Comparison of ENCODE assay signal across 9 mouse cellular contexts in genomic region chr12:103494486-103494885, GRCm38 (mm10). TPM values are rescaled to one million over a fixed set of nuclear protein-coding genes. Genes with fewer than 3 reads are reported as not detected.
DNase-seq lines count a peak whose midpoint lies in the region; ATAC-seq and TF ChIP-seq lines count a peak whose summit lies in the region.
"Had no signal": no experiment of that assay in that cellular context is flagged by ENCODE, and none has a peak within 500 bp of the region (broad histone marks: within the 10 kb centered on the region; RNA-seq: fewer than 3 reads in every experiment).

No protein-coding gene starts in this region.

- no peak overlapping the region for H3K4me2 ChIP-seq in kidney, postnatal 0 days (ENCODE audit: low read length)

- H3K9me3 ChIP-seq in kidney, postnatal 0 days (replicated peaks; ENCODE audit: low read length): no peaks in the 10 kb centered on the region

- H3K4me1 ChIP-seq in heart, adult 2 months (ENCODE audit: control insufficient read depth, insufficient read depth, low read length): peaks cover 4% of the 10 kb centered on the region
- no peaks in the 10 kb centered on the region for H3K4me1 ChIP-seq in kidney, postnatal 0 days (replicated peaks; ENCODE audit: insufficient read depth, low read length)

- H3K79me2 ChIP-seq in heart, adult 2 months (replicated peaks; ENCODE audit: control insufficient read depth, insufficient read depth, low read length): no peaks in the 10 kb centered on the region

- intact Hi-C loops in heart, adult 2 months (cut with DNase I): loop anchor here (5.0 kb wide), 2 partner anchors 38 to 352 kb away; partner anchors contain the start of gene Ppp4r4

- ATAC-seq in kidney, postnatal 0 days (replicated peaks; ENCODE audit: low FRiP score, low read depth): no peak
- peak; percentile 49; the same call in 1 of the 2 replicates for ATAC-seq in monocyte, adult 5-6 weeks (replicated peaks; ENCODE audit: insufficient number of reproducible peaks, low FRiP score, low TSS enrichment, poor library complexity, severe bottlenecking)

- peak; percentile 87 for TF ChIP-seq CTCF in heart, adult 2 months (IDR thresholded peaks at IDR 0.05)
- TF ChIP-seq CTCF in kidney, postnatal 0 days (IDR thresholded peaks at IDR 0.05; ENCODE audit: low read depth): peak; percentile 76

- TF ChIP-seq EP300 in heart, adult 2 months (IDR thresholded peaks at IDR 0.05; ENCODE audit: insufficient read depth, low read depth, low read length): no peak

- DNase-seq in heart, adult 2 months: peak; percentile 40 to 64
- DNase-seq in heart, adult 9 months (ENCODE audit: low spot score in 2 of 2): no peak
- peak; percentile 61 for DNase-seq in urinary bladder, postnatal 14 days (ENCODE audit: low spot score)
- DNase-seq in urinary bladder, postnatal 10 days (ENCODE audit: low spot score): no peak
- DNase-seq in cerebellum, postnatal 10 days: peak; percentile 59 to 67
- DNase-seq in kidney, postnatal 0 days (ENCODE audit: low spot score): peak; percentile 49
- peak; percentile 83 for DNase-seq in thymus, postnatal 4 days

- no peak for TF ChIP-seq POLR2A in heart, adult 2 months (IDR thresholded peaks at IDR 0.05; ENCODE audit: insufficient read depth, low read depth, low read length)

- no peak overlapping the region for H3K27ac ChIP-seq in heart, adult 2 months
- H3K27ac ChIP-seq in kidney, postnatal 0 days: no peak overlapping the region

- no peaks in the 10 kb centered on the region for H3K36me3 ChIP-seq in heart, adult 2 months (ENCODE audit: control insufficient read depth, insufficient read depth, low read length)
- H3K36me3 ChIP-seq in kidney, postnatal 0 days (ENCODE audit: insufficient read depth, low read length): no peaks in the 10 kb centered on the region

- H3K27me3 ChIP-seq in heart, adult 2 months (ENCODE audit: control insufficient read depth, insufficient read depth, low read length): no peaks in the 10 kb centered on the region
- H3K27me3 ChIP-seq in kidney, postnatal 0 days (ENCODE audit: insufficient read depth, low read length): no peaks in the 10 kb centered on the region

- 23% methylated on average over 6 of the region's 6 CpGs for WGBS in heart, adult 2 months
- WGBS in kidney, postnatal 0 days: 20% methylated on average over 6 of the region's 6 CpGs

- H3K9ac ChIP-seq in heart, adult 2 months (ENCODE audit: low read depth, low read length): no peak overlapping the region
- H3K9ac ChIP-seq in kidney, postnatal 0 days (ENCODE audit: low read depth, low read length): no peak overlapping the region

- H3K4me3 ChIP-seq in heart, adult 2 months: no peak overlapping the region
- H3K4me3 ChIP-seq in kidney, postnatal 0 days (replicated peaks; ENCODE audit: low read depth, low read length): no peak overlapping the region

RNA-seq across cellular contexts. Expression of gene Ifi27l2b, which starts 37.5 kb away (rescaled TPM):
- total RNA-seq in heart, adult 2 months (2021): not detected
- polyA plus RNA-seq in heart, adult 2 months (2012; rRNA removed): 0.29 TPM in 1 of 2 replicates, not detected in the other
- polyA plus RNA-seq in kidney, postnatal 0 days (2015; fragmentation: Nextera tagmentation; extraction: Ambion mirVana): not detected in 2 replicates
- total RNA-seq in monocyte, adult 5-6 weeks (2017): 3.0 TPM in 1 of 3 replicates, not detected in the others
- total RNA-seq: left cerebral cortex, postnatal 25 days had no signal

RNA-seq across cellular contexts. Expression of gene Ppp4r4, which starts 37.6 kb away (rescaled TPM):
- under 1 TPM; 0.16 to 0.37 TPM for total RNA-seq in heart, adult 2 months (2021)
- 0.06 and 0.29 TPM in 2 replicates for polyA plus RNA-seq in heart, adult 2 months (2012; rRNA removed)
- 1.6 and 1.8 TPM in 2 replicates for polyA plus RNA-seq in kidney, postnatal 0 days (2015; fragmentation: Nextera tagmentation; extraction: Ambion mirVana)
- 0.29 to 0.75 TPM (median 0.39 TPM) in 3 replicates for total RNA-seq in monocyte, adult 5-6 weeks (2017)

RNA-seq across cellular contexts. Expression of gene Ifi27l2a, which starts 51.0 kb away (rescaled TPM):
- total RNA-seq in heart, adult 2 months (2021): 10 to 100 TPM; 31.8 to 43.8 TPM
- polyA plus RNA-seq in heart, adult 2 months (2012; rRNA removed): 265 and 388 TPM in 2 replicates
- polyA plus RNA-seq in kidney, postnatal 0 days (2015; fragmentation: Nextera tagmentation; extraction: Ambion mirVana): 126 and 205 TPM in 2 replicates
- 199 to 360 TPM (median 283 TPM) in 3 replicates for total RNA-seq in monocyte, adult 5-6 weeks (2017)

Comparison
In these comparisons a context has a peak if more than half of its experiments do, and no peak if none do; other contexts are left out.
1. DNase-seq: peak in heart, adult 2 months (2 of 2), urinary bladder, postnatal 14 days (single experiment), cerebellum, postnatal 10 days (2 of 2), kidney, postnatal 0 days (single experiment) and thymus, postnatal 4 days (single experiment); none in heart, adult 9 months (0 of 2) and urinary bladder, postnatal 10 days (single experiment).